Mouse (Mus musculus) c-Kit-positive CD71-negative TER-119-negative erythroid progenitor cells, embryonic 14.5 days (primary cell): ENCODE results near the gene Gm20741.

Experiments
- DNase-seq: peaks from one replicate; pipeline ENCODE4 v3.0.0-alpha.2; 2013; ENCODE audit warnings: low read depth

Gene Gm20741

GRCm38 (mm10) chr16:88811827-88812226, at the start of gene Gm20741:
TSS of gene Gm20741 (minus strand) at chr16:88812220.
- DNase-seq, result no peak

- no peak for DNase-seq
These were observed 39.4 kb upstream of the Gm20741 start for GRCm38 (mm10) chr16:88851450-88851849.

GRCm38 (mm10) chr16:88848558-88848957, 36.5 kb upstream of the Gm20741 start:
- no peak for DNase-seq

GRCm38 (mm10) chr16:88847363-88847762, 35.3 kb upstream of the Gm20741 start:
- no peak for DNase-seq

- no peak for DNase-seq
These were observed 15.0 kb upstream of the Gm20741 start for GRCm38 (mm10) chr16:88826978-88827377.

GRCm38 (mm10) chr16:88826095-88826652, 14.2 kb upstream of the Gm20741 start, which contains the start of gene Krtap14:
TSS of gene Krtap14 (minus strand) at chr16:88826145.
- no peak for DNase-seq

- DNase-seq, result peak; percentile 1
These were observed 11.7 kb upstream of the Gm20741 start for GRCm38 (mm10) chr16:88823736-88824135.

- DNase-seq, result no peak
These were observed 8.0 kb upstream of the Gm20741 start, which contains the start of gene Krtap15 for GRCm38 (mm10) chr16:88820066-88820465. TSS of gene Krtap15 (plus strand) at chr16:88820215.

- DNase-seq, result no peak
These were observed 25.2 kb downstream of the Gm20741 start for GRCm38 (mm10) chr16:88786786-88787185.

GRCm38 (mm10) chr16:88777596-88777995, 34.4 kb downstream of the Gm20741 start, which contains the start of gene Gm5965:
TSS of gene Gm5965 (plus strand) at chr16:88777896.
- no peak for DNase-seq

- no peak for DNase-seq
These were observed 37.9 kb downstream of the Gm20741 start, which contains the start of gene 2310057N15Rik for GRCm38 (mm10) chr16:88774106-88774505. TSS of gene 2310057N15Rik (minus strand) at chr16:88774206.
